Mouse (Mus musculus) left cerebral cortex, adult 9 months (tissue): ENCODE measurements around the gene Fuom.

ENCODE experiments used
- DNase-seq, 2 experiments: peaks; one replicate each; pipeline ENCODE4 v3.0.0; 2022; ENCODE audit warnings: low spot score in 2 of 2

Gene Fuom

DNA sequence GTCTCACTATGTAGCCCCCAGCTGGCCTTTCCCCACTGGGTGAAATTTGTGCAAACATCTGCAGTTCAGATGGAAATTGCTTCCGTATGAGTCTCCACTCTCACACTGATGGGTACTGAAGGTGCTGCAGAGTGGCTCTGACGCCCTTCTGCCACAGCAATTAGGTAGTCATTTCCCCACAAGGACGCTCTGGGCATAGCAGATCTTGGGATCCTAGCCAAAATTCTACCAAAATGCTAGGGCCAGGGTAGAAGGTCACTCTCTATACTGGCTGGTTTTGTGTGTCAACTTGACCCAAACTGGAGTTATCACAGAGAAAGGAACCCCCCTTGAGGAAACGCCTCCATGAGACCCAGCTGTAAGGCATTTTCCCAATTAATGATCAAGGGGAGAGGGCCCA is 1.8 kb upstream of the Fuom start:
- DNase-seq: no peak

DNA sequence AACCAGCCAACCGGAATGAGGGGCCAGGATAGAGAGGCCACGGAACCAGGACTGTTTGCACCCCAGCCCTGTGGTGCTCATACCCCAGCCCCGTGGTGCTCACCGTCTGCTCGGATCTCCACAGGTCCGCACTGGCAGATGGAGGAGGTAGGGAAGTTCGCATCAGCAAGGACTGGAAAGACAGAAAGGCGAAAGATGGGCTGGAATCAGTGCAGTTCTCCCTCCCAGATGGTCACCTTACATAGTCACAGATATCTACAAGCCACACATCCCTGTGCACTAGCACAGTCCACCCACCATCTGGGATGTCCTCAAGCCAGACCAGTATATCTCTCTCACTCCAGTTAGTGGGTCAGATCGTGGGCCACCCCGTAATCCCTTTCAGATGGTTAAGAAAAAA is 743 bp downstream of the Fuom start:
- DNase-seq: no peak

DNA sequence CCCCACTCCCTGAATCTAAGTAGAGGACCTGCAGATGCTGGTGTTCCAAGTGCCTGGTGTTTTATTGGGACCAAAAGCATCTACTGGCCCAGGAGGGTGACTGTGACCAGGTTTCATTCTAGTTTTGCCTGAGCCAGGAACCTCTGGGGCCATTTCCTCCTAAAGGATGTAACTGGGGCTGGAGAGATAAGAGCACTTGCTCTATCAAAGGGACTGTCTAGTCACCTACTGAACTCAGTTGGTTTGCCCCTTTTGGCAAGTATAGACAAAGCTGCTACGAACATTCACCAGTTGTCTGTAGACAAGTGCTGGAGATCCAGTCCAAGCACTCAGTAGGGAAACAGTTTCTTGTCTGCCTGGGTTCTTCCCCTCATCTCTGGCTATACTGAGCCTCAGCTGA is 3.8 kb downstream of the Fuom start:
- DNase-seq: no peak

DNA sequence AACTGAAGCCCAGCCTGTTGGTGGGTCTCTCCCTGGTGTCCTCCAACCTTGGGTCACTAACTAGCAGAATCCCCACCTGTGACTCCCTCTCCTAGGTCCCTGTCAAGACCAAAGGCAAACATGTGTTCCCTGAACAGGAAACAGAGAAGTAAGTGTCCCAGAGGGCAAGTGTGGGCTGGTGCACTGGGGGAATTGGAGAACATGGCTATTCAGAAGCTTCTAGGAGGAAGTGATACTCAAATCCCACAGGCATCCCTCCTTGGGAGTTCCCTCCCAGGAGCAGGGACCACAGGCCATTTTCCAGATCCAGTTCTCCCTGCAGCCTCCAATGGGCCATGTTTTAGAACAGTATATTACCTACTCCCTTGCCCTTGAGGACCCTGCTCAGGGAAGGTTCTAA is 6.2 kb downstream of the Fuom start:
- no peak for DNase-seq

DNA sequence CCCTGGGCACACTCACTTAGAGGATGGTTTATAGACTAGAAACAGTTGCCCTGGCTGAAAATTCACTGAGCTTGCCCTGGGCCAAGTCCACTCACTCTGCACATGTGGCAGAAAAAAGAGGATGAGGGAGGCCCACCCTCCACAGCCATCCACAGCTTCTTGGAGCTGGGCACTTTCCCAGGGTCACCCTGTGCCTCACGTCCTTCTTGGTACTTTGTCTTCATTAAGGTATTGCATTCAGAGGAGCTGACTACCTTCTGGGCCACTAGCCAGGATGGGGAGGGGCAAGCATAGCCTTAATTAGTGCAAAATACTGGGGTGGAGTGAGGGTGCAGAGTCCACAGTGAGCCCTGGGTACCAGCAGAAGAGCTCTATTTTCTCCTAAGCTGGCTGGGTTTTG is 6.7 kb downstream of the Fuom start:
- DNase-seq: no peak

DNA sequence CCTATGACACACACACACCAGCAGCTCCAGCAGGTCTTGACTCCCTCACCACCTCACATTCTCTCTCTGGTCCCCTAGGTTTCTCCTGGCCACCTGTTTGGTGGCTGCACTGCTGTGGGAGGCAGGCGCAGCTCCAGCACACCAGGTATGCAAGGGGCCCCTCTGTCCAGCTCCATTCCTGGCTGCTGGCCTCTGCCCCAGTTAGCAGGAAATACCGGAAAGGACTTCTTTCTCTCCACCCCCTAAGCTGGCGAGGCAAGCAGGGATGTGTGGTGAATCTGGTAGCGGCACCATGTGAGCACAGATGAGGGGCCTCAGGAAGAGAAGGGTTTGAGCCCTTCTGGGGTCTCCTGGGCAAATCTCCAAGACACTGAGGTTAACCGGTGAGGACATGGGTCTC is 7.3 kb downstream of the Fuom start:
- no peak for DNase-seq

DNA sequence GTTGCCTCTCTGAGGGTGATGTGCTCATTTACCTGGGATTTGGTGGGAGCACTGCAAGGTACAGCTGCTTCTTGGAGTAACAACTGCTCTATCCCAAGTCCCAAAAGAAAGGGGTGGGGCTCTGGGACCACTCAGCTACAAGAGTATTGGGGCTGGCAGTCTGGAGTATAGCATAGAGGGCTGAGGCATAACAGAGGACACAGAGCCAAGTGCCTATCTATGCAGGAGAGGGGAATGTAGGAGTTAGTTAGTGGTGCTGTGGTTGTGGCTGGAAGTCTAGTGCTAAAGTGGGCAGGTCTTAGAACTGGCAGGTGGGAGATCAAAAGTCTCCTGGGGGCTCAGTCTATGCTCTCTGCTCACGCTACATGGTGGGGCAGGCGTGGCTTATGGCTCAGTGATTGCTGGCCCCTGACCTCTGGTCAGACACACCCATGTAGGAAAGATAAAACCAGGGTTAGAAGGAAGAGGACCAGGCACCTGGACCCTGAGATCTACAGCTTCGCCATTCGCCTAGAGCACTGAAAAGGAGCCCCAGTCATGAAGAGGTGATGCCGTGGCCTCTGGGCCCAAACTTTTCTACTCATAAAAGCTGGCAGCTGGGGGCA is 9.2 kb downstream of the Fuom start, which contains the start of gene Prap1:
Gene Prap1 (plus strand): TSS at position 472 of the 605 bp plus-strand sequence.
- no peak for DNase-seq

DNA sequence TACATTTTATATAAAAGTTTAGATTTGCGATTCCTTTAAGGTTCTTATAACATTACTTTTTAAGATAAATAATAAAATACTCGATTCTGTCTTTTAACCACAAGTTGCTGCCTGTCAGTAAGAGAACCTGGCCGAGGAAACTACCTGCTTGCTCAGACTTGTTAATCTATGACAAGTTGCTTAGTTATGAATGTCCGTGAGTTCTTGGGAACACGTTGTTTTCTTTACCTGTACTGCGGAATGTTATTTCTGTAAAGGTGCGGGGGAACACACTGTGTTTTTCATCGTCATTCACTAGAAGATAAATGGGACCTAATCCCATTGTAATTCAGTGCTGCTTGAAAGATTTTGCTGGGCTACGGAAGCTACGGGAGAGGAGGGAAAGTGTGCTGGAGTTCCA is 11.6 kb downstream of the Fuom start:
- no peak for DNase-seq

DNA sequence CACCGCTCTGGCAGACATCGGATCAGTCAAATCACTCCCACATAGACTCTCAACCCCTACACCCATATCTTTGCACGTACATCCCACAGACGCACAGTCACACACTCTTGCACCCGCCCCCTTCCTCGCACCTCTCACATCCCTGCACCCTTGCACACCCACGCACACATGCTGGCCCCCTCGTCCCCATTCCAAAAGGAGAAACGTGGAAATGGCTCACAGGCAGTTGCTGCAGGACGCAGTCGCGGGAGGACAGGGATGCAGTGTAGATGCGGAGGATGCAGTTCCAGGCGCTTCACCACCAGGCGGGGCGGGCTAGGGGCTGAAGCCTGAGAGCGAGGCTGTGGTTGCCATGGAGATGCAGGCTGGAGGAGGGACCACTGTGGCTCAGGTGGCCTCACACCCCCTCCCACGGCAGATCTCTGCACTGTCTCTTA is 20.0 kb downstream of the Fuom start, which contains the start of gene Caly:
Gene Caly (minus strand): TSS at position 307 of the 437 bp plus-strand sequence.
- peak; percentile 91 to 96 for DNase-seq

DNA sequence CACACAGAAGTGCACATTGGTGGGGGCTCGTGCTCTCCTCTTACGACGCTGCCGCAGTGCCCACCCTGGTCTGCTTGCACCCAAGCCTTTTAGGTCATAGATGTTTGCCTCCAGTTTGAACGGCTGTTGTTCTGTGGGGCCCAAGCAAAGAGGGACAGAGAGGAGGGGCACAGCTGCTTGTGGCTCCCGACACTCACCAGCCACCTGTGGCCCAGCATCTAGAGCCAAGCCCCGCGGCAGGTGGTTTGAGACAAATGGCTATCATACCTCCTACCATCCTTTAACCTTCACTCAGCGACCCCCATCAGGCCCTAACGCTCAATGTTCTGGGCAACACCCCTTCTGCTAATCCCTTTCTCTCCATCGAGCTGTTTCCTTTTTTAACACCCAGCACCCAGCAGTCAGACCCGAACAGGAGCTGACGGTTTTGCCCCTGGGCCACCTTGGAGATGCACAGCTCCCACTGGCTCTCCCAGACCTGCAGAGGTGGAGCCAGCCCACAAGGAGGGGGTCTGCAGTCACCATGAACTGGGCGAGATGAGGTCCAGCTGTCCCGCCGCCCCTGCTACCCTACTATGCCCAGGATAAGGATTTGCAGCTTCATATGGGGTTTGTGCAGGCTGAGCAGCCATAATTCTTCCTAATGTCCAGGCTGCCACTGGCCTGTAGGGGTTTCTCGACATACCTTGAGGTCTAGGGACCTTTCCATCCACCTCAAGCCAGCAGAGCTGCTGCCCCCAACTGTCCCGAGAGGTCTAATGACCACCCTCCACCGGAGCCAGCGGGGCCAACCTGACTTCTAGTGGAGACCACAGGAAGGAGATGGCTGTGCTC is 20.6 kb downstream of the Fuom start:
- peak in 1 of 2 experiments; percentile 51 for DNase-seq

DNA sequence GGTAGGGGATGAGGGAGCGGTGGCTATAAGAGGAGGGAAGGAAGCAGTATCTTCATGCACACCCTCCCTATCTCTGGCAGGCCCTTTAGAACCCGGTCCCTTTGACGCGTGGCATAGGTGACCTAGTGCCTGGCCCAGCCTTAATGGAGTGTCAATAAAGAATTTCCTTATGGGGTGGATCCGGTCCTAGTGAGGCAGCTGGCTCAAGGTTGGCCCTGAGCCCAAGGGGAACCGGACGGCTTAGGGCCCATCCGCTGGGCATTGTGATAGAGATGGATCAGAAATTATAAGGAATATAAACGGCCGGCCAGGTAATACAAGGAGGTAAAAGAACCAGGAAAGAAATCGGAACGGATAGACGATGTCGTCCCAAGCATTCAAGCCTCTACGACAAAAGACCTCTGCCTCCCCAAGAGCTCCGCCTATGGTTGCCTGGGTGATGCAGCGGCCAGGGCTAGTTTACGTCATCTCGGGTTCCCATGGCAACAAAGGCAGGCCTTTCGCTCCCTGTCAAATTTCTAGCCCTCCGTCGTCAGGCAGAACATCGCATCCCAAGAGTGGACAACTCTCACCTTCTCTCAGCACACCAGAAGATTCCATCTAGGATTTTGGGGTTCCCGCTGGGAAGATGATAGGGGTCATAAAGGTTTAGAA is 21.6 kb downstream of the Fuom start:
- DNase-seq: peak; percentile 83 to 94

DNA sequence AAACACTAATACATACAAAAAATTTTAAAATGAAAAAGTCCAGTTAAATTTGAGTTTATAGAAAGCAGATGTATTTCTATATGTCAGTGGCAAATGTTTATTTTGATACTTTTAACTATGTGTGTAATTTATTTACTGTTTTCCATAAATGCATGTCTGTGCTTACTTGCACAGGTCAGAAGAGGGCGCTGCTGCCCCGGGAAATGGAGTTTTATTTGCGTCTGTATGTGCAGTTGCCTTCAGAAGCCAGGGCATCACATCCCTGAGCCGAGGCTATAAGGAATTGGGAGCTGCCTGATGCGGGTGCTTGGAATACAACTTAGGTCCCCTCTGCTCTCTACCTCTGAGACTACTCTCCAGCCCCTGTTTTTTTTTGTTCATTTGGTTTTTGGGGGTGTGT is 23.5 kb downstream of the Fuom start:
- DNase-seq: peak in 1 of 2 experiments; percentile 76

DNA sequence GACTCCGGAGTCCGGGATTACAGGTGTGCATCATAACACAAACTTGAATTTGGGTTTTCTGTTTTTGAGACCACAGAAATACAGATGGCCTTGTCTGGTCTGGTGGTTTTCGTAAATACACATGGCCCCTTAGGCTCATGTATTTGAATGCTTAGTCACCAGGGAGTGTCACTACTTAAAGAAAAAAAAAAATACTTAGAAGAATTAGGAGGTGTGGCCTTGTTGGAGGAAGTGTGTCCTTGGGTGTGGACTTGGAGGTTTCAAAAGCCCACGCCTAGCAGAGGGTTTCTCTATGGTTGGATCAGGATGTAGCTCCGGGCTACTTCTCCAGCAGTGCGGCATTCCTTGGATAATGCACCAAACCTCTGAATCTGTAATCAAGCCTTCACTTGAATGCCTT is 24.5 kb downstream of the Fuom start:
- DNase-seq: no peak

DNA sequence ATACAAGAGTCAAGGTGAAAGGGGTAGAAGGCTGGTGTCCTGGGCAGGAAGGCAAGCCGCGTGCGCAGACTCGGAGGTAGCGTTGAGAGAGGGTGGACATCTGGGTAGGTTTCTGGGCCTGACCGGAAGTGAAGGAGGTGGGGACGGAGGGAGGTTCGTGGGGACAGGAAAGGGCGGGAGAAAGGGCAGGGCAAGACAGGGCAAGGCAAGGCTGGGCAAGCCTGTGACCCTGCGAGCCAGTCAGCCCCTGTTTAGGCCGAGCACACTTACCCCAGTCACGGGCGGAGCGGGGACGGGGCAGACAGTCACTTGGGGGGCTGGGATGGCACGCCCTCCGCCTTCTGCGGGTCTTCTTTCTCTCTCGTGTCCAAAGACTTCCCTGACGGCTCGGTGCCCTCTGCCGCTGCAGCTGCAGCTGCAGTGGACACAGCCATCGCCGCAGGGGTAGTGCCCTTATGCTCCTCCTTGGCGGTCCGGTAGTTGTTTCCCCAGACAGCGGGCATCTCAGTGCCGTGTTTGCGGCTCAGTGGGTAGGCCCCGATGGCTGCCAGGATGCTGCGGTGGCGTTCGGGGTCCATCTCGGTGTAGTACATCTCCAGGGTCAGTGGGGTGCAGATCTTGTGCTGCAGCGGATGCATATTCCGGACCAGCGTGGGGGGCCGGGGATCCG is 32.1 kb downstream of the Fuom start:
- DNase-seq: no peak

DNA sequence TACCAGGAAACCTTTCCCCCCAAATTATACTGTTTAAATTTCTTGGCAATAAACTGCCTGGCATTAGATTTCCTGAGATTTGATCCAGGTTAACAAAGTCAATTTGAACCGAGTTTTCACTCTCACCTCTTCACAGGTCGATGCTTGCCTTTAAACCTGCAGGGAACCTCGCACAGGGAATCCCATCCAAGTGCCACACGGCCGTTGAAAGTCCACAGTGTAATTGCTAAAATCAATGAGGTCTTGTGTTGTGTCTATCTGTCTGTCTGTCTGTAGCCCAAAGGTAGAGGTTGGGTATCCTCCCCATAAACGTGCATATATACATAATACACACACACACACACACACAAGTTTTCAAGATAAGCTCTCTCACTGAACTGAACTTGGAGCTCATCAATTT is 34.8 kb downstream of the Fuom start:
- no peak for DNase-seq

DNA sequence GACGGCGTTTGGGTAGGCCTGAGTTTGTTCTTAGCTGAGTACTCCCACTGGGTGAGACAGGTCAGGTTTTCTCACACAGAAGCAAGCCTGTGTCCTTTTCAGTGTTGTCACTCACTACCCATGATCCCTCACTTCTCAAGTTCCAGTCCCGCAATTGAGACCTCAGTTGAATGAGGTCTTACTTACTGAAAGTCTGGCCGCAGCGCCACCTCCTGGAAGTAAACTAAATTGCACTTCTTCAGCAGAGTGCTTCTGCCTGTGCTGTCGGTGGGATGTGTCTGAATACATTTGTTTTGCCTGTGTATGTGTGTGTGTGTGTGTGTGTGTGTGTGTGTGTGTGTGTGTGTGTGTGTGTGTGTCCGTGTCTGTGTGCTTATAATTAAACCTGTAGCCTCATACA is 39.1 kb downstream of the Fuom start:
- peak in 1 of 2 experiments; percentile 82 for DNase-seq

DNA sequence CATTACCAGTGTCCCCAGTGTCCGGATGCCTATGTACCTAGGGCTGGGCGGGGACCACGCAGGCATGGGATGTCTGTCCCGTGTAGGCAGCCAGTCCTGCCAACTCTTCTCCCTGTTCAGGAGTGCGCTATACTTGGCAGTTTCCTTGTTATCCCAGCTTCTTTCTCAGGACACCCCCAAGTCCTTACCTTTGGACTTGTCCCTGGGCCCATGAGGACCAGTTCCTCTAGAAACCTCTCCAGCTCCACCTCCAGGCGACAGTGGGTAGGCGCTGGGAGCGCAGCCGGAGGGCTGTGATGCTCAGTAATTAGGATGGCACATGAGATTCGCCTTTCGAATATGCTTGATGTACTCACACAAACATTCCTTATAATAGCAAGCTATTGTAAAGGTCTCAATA is 39.9 kb downstream of the Fuom start:
- DNase-seq: no peak

DNA sequence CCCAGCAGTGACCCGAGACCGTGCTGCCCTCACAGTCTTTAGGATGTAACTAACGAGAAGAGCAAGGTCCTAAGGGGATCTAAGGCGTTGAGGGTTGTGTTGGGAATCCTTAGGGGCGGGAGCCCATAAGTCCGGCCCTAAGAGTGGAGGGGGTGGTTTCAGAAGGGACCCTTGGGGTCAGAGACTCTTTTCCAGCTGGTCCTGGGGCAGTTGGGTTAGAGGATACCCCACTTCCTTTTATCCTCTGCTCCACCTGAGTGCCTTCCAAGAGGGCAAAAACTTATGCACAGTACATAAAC is 40.5 kb downstream of the Fuom start:
- no peak for DNase-seq

DNA sequence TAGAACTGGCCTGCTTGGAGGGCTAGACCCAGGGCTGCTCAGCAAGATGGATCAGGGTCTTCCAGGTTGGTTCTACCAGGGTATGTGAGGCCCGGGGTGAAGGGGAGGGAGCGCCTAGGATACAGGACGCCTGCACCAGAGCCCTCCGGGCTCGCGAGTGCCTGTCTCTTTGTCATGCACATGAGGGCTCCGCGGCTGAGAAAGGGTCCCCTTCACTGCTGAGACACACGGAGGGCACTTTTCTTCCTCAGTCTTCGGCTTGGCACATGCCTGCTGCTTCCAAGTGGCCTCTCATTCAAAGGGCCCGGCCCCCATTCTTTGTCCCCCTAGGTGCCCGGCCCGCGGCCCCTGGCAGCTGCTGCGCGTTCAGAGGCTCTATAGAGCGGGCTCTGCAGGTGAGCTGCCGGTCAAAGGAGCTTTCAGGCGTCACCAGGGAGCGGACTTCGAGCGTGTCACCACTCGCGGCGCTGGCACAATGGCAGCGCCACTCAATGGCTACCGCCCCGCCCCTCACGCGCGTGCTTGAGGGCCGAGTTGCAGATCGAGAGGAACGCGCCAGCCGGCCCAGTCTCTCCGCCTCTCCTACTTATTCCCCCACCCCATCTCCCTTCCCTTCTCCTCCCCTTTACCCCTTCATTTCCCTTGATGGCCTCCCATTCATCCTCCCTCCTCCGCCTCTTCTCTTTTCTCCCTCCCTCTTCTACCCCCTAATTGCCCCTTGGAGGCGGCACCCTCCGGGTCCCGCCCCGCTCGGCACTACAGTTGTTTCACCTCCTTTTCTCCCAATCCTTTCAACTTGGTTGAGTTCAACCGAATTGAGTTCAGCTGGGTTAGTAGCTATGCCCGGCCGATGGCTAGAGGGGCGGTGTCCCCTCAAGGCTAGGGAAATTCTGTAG is 41.1 kb downstream of the Fuom start:
- no peak for DNase-seq

DNA sequence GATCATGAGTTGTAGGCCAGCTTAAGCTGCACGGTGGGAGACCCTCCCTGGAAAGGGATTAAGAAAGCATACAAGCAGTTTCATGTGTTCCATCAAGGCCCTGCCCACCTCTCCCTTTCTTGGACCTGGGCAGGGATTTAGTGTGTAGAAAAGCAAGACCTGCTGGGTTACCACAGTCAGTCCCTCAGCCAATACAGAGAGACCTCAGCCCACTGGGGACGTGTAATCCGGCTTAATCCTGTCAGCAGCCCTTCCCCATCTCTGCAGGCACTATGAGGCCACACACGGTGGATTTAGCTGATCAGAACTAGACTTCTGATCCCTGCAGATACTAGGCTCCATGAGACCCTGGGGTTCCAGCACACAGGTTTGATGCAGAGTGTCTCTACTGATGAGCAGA is 42.6 kb downstream of the Fuom start:
- no peak for DNase-seq

DNA sequence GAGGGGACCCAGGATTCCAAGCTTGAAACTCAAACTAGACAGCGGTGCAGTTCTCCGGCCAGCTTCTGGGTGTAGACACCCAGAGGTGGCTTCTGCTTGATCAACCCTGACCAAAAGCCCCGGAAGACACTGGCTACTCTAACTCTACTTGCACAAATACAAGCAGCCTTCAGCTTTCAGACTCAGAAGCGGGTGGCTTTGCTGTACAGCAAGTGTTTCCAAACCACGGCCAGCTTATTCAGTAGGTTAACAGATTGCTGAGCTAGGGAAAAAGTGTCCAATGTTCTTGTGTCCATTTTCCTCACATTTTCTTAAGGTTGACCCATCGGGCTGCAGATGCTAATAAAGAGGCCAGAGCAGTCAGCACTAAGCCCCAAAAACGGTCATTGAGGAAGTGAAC is 43.7 kb downstream of the Fuom start:
- DNase-seq: no peak
